Mouse (Mus musculus) stomach, postnatal 0 days (tissue): ENCODE measurements around the gene Cnpy3.

Source experiments
- CTCF ChIP-seq: IDR thresholded peaks from 2 replicates; pipeline ENCODE4 v1.5.1; 2016; ENCODE audit warnings: antibody characterized with exemption, low read depth, mild to moderate bottlenecking, moderate library complexity
- EP300 ChIP-seq: optimal IDR thresholded peaks from 2 replicates; pipeline ENCODE3; 2016; ENCODE audit warnings: antibody characterized with exemption

GRCm38 (mm10) chr17:46701489-46701888 lies 50.5 kb downstream of the Cnpy3 start:
- TF ChIP-seq CTCF, result no peak
- TF ChIP-seq EP300, result no peak
